Mouse (Mus musculus): ENCODE data around the gene Slc39a7.
A peak's percentile ranks its signal among the peaks of the same experiment; 100 is the strongest.
"Not testable (repeated sequence)": the region's sequence is repeated elsewhere in the genome, so short reads cannot be mapped to it uniquely, and the experiment has no call there.

Gene Slc39a7

GRCm38 (mm10) chr17:34000150-34000537, 31.3 kb downstream of the Slc39a7 start, which contains the start of gene H2-K1:
TSS of gene H2-K1 (minus strand) at chr17:34000347.
- peak; percentile 55 to 65 for DNase-seq (ENCODE audit: low spot score in 2 of 2)

GRCm38 (mm10) chr17:33999341-34000149, 31.9 kb downstream of the Slc39a7 start:
- no peak for DNase-seq (ENCODE audit: low spot score in 2 of 2)

- not testable (repeated sequence) for DNase-seq (ENCODE audit: low spot score in 2 of 2)
Measured at GRCm38 (mm10) chr17:33998697-33999096, 32.8 kb downstream of the Slc39a7 start.

GRCm38 (mm10) chr17:33997025-33997424, 34.5 kb downstream of the Slc39a7 start:
- DNase-seq (ENCODE audit: low spot score in 2 of 2), result not testable (repeated sequence)

GRCm38 (mm10) chr17:33995651-33996050, 35.8 kb downstream of the Slc39a7 start:
- DNase-seq (ENCODE audit: low spot score in 2 of 2), result no peak

GRCm38 (mm10) chr17:33994959-33995358, 36.5 kb downstream of the Slc39a7 start:
- DNase-seq (ENCODE audit: low spot score in 2 of 2), result no peak

GRCm38 (mm10) chr17:33991788-33992664, 39.5 kb downstream of the Slc39a7 start:
- peak in 1 of 2 experiments; percentile 16 for DNase-seq (ENCODE audit: low spot score in 2 of 2)

- DNase-seq (ENCODE audit: low spot score in 2 of 2), result not testable (repeated sequence)
Measured at GRCm38 (mm10) chr17:33982136-33982535, 49.3 kb downstream of the Slc39a7 start.

GRCm38 (mm10) chr17:33981192-33981909, 50.1 kb downstream of the Slc39a7 start:
- peak; percentile 84 to 87 for DNase-seq (ENCODE audit: low spot score in 2 of 2)

- DNase-seq (ENCODE audit: low spot score in 2 of 2), result no peak
Measured at GRCm38 (mm10) chr17:33980181-33981035, 51.1 kb downstream of the Slc39a7 start.

- DNase-seq (ENCODE audit: low spot score in 2 of 2), result no peak
Measured at GRCm38 (mm10) chr17:33979512-33980050, 51.9 kb downstream of the Slc39a7 start.

GRCm38 (mm10) chr17:33978631-33979031, 52.9 kb downstream of the Slc39a7 start:
- DNase-seq (ENCODE audit: low spot score in 2 of 2), result no peak
